Mouse (Mus musculus) midbrain, embryonic 12.5 days (tissue): Measurements from ENCODE around the gene Fbrsl1. TPM values are rescaled to one million over a fixed set of nuclear protein-coding genes. Genes with fewer than 3 reads are reported as not detected.
A peak's percentile ranks its signal among the peaks of the same experiment; 100 is the strongest.

Source experiments
- ATAC-seq: fragments of 200-750 bp; cut with Nextera tagmentation; 2 replicates; pipeline ENCODE4 v1.8.0; 2017; ENCODE audit warnings: low read depth, moderate TSS enrichment, moderate library complexity; ENCODE audit not compliant: low FRiP score
- H3K27ac ChIP-seq: fragments of 300-500 bp; sonication (generic); replicated peaks from 2 replicates; pipeline ENCODE4 v1.5.1; 2016; ENCODE audit warnings: mild to moderate bottlenecking
- H3K27me3 ChIP-seq: fragments of 300-500 bp; sonication (generic); 2 replicates; pipeline ENCODE4 v1.6.1; 2016; ENCODE audit warnings: mild to moderate bottlenecking
- H3K36me3 ChIP-seq: fragments of 300-500 bp; sonication (generic); 2 replicates; pipeline ENCODE4 v1.6.1; 2016
- H3K4me1 ChIP-seq: fragments of 300-500 bp; sonication (generic); 2 replicates; pipeline ENCODE4 v1.6.1; 2016
- H3K4me2 ChIP-seq: fragments of 300-500 bp; sonication (generic); replicated peaks from 2 replicates; pipeline ENCODE4 v1.6.1; 2016; ENCODE audit warnings: mild to moderate bottlenecking, moderate library complexity
- H3K4me3 ChIP-seq: fragments of 300-500 bp; sonication (generic); 2 replicates; pipeline ENCODE4 v1.5.1; 2016; ENCODE audit warnings: mild to moderate bottlenecking
- H3K9ac ChIP-seq: fragments of 300-500 bp; sonication (generic); replicated peaks from 2 replicates; pipeline ENCODE4 v1.6.1; 2016; ENCODE audit warnings: mild to moderate bottlenecking, moderate library complexity
- H3K9me3 ChIP-seq: fragments of 300-500 bp; sonication (generic); 2 replicates; pipeline ENCODE4 v1.6.1; 2016; ENCODE audit warnings: mild to moderate bottlenecking
- WGBS: fragments of 180-500 bp; shearing (Covaris S2); methylation state at CpG from one replicate; pipeline ENCODE4 v1.1.7; 2016; 5-methylcytosine and 5-hydroxymethylcytosine counted together
- polyA plus RNA-seq: library from polyadenylated mRNA; unstranded; fragments of >200 nt; fragmentation: Nextera tagmentation; extraction: Ambion mirVana; gene quantifications from 2 replicates; pipeline ENCODE4 v1.2.1, GENCODE M21; 2016

Fbrsl1 gene
- polyA plus RNA-seq: 23.8 and 24.0 TPM in 2 replicates

DNA sequence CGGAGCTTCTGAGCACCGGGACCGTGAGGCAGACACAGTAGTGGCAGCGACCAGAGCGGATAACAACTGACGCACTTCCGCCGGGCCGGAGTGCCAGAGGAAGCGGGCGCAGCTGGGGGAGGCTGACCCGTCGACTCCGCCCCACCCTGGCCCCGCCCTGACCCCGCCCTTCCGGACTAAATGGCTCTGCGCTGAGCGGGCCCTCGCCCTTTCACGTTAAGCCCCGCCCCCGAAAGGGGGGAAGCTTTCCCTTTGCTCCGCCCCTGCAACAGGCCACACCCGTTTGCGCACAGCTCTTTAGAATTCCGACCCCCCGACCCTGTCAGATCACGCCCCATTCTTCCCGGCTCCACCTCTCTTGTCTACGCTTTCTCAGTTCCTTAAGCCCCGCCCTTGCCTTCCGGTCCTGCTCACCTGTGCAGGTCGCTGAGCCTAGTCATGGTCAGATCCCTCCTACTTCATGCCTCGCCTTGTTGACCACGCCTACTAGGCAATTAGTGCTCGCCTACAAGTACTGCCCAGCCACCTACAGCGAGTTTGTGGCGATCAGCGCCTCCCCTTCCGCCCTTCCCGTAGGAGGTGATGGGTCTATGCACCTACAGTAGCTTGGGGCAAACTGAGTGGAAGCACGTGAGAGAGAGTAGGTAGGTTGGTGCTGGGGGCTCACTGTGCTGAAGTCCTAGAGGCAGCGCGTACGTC lies at the start of gene Fbrsl1:
Fbrsl1 (minus strand) TSS at position 68 of the 699 bp plus-strand sequence.
- ATAC-seq: peak; percentile 97
- Histone ChIP-seq H3K9me3 (no peaks in the 10 kb centered on the region), H3K4me3 (peak within 1 kb of the TSS; percentile 98), H3K4me1 (peaks cover 39% of the 10 kb centered on the region), H3K27me3 (peaks cover 12% of the 10 kb centered on the region; the same call in 1 of the 2 replicates), H3K27ac (peak within 1 kb of the TSS; percentile 67), H3K9ac (peak within 1 kb of the TSS; percentile 97), H3K36me3 (no peaks in the 10 kb centered on the region), H3K4me2 (peak within 1 kb of the TSS; percentile 99)
- 2% methylated on average over 45 of the region's 46 CpGs for WGBS

GRCm38 (mm10) chr5:110498071-110498470 lies 49.8 kb upstream of the Fbrsl1 start:
- Histone ChIP-seq H3K27me3 (0 out of 2 replicates have a peak, but pooled peaks cover 14% of the 10 kb centered on the region), H3K4me2 (no peak overlapping the region), H3K9ac (no peak overlapping the region), H3K4me3 (no peak overlapping the region), H3K9me3 (no peaks in the 10 kb centered on the region), H3K4me1 (peaks cover 11% of the 10 kb centered on the region; the same call in 1 of the 2 replicates), H3K27ac (no peak overlapping the region), H3K36me3 (no peaks in the 10 kb centered on the region)
- 72% methylated on average over 10 of the region's 10 CpGs for WGBS
- no peak for ATAC-seq

DNA sequence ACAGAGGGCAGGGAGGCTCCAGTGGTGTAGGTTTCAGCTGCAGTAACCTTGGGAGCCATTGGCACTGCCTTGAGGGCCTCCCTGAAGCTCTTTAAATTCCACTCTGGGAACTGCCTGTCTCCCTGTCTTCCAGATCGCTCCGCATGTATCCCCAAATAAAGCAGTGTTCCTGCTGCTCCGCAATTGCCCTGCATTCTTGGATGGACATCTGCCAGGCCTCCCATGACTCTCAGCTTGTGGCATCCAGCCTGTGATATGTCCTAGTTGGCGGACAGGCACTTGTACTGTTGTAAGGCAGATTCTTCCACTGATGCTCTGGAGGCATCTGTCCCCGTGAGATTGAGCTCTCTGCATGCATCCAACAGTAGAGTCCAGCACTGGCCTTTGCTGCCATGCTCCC lies 49.3 kb upstream of the Fbrsl1 start:
- no peak for ATAC-seq
- Histone ChIP-seq H3K9me3 (no peaks in the 10 kb centered on the region), H3K9ac (no peak overlapping the region), H3K4me2 (no peak overlapping the region), H3K27ac (no peak overlapping the region), H3K4me3 (no peak overlapping the region), H3K4me1 (peaks cover 11% of the 10 kb centered on the region; the same call in 1 of the 2 replicates), H3K27me3 (0 out of 2 replicates have a peak, but pooled peaks cover 14% of the 10 kb centered on the region), H3K36me3 (no peaks in the 10 kb centered on the region)
- WGBS: 82% methylated on average over 5 of the region's 5 CpGs

DNA sequence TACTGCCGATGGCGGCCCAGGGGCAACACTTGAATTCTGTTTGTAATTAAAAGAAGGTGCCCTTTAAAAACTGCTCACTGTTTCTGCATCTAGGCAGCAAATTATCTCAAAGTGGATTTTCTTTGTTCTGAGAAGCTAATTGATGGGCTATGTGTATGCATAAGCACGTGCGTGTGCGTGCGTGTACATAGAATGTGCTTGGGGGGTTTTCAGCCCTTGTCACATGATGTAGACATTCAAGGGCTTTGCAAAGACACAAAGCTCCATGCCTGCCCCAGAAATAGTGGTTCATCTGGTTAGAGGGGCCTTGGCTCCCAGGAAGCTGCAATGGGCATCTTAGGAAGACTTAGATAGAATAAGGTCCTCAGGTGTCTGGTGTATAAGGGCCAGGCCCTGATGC lies 46.7 kb upstream of the Fbrsl1 start:
- no peak overlapping the region for H3K4me3 ChIP-seq
- H3K9me3 ChIP-seq: no peaks in the 10 kb centered on the region
- H3K27me3 ChIP-seq: peaks cover 21% of the 10 kb centered on the region
- H3K36me3 ChIP-seq: no peaks in the 10 kb centered on the region
- ATAC-seq: no peak
- H3K4me2 ChIP-seq: no peak overlapping the region
- peaks cover 11% of the 10 kb centered on the region; the same call in 1 of the 2 replicates for H3K4me1 ChIP-seq
- no peak overlapping the region for H3K27ac ChIP-seq
- WGBS: 91% methylated on average over 6 of the region's 6 CpGs
- no peak overlapping the region for H3K9ac ChIP-seq

GRCm38 (mm10) chr5:110494396-110494795 lies 46.1 kb upstream of the Fbrsl1 start:
- 0 out of 2 replicates have a peak, but pooled peaks have one; percentile 31 for ATAC-seq
- H3K4me3 ChIP-seq: no peak overlapping the region
- no peaks in the 10 kb centered on the region for H3K36me3 ChIP-seq
- no peaks in the 10 kb centered on the region for H3K9me3 ChIP-seq
- peaks cover 11% of the 10 kb centered on the region; the same call in 1 of the 2 replicates for H3K4me1 ChIP-seq
- H3K9ac ChIP-seq: no peak overlapping the region
- no peak overlapping the region; the same call in 1 of the 2 replicates for H3K4me2 ChIP-seq
- H3K27ac ChIP-seq: no peak overlapping the region
- H3K27me3 ChIP-seq: peaks cover 24% of the 10 kb centered on the region
- 61% methylated on average over 4 of the region's 4 CpGs for WGBS

DNA sequence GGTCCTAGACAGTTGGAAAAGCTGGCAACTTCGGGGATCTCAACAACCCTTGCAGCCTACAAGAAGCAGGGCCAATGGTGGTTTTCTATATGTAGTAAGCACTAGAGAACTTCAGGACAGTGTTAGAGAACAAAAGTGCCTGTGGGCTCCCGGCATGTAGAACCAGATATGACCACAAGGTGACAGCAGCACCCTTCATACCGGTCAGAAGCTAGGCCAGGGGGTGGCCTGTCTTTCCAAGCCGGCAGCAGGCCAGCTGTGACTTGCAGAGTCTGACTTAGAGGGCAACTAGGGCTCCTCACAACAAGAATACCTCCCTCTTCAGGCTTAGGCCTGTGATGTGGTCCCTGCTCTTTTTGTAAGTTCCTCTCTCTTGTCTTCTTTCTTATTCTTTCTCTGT lies 45.5 kb upstream of the Fbrsl1 start:
- H3K36me3 ChIP-seq: no peaks in the 10 kb centered on the region
- H3K4me2 ChIP-seq: no peak overlapping the region
- H3K9me3 ChIP-seq: no peaks in the 10 kb centered on the region
- peak; percentile 80 for ATAC-seq
- 2% methylated on average over 4 of the region's 4 CpGs for WGBS
- peaks cover 11% of the 10 kb centered on the region; the same call in 1 of the 2 replicates for H3K4me1 ChIP-seq
- no peak overlapping the region for H3K9ac ChIP-seq
- H3K4me3 ChIP-seq: no peak overlapping the region
- H3K27me3 ChIP-seq: peaks cover 26% of the 10 kb centered on the region
- H3K27ac ChIP-seq: no peak overlapping the region

DNA sequence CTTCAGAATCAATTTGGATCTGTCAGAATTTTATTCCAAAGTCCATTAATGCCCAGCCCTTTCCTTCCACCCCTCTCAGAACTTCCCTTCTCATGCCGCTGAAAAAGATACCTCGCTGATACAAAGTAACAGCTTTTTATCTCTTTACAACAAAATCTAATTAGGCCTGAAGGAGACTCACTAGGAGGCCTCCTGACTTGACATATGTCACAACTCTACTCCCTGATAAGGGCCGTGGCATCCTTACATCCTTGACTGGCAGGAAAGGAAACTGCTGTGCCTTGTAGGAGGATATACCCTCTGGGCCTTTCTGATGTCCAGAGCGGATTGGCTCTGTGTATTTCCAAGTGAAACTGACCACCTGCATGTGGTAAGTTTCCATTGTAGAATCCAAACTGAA lies 41.3 kb upstream of the Fbrsl1 start:
- Histone ChIP-seq H3K36me3 (no peaks in the 10 kb centered on the region), H3K27ac (no peak overlapping the region), H3K4me3 (no peak overlapping the region), H3K4me1 (peaks cover 27% of the 10 kb centered on the region), H3K27me3 (peaks cover 47% of the 10 kb centered on the region), H3K9ac (no peak overlapping the region), H3K9me3 (no peaks in the 10 kb centered on the region), H3K4me2 (no peak overlapping the region)
- no peak for ATAC-seq
- WGBS: 58% methylated on average over 4 of the region's 4 CpGs

DNA sequence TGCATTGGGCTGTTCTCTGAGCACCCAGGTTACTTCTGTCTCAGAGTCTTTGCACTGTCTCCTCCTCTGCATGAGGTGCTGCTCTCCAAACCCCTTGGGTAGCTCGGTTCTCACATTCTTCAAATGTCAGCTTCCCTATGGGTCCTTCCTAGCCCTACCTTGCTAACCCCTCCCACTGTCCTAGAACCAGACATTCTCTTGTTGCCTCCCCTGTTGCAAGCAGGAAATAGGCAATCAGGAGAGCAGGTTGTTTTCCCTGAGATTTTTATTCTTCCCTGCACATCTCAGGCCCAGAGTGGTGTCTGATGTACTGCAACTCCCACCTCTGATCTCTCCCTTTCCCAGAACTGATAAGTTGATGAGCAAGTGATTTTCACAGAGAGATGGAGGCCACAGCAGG lies 39.6 kb upstream of the Fbrsl1 start:
- Histone ChIP-seq H3K27ac (no peak overlapping the region), H3K36me3 (no peaks in the 10 kb centered on the region), H3K4me3 (no peak overlapping the region), H3K4me1 (peaks cover 20% of the 10 kb centered on the region), H3K9me3 (no peaks in the 10 kb centered on the region), H3K27me3 (peaks cover 58% of the 10 kb centered on the region), H3K9ac (no peak overlapping the region), H3K4me2 (no peak overlapping the region)
- no peak for ATAC-seq
- WGBS: 65% methylated on average over 1 of the region's 1 CpGs

GRCm38 (mm10) chr5:110486674-110487334 lies 38.5 kb upstream of the Fbrsl1 start:
- Histone ChIP-seq H3K27me3 (peaks cover 67% of the 10 kb centered on the region), H3K9ac (no peak overlapping the region)
- 5% methylated on average over 5 of the region's 5 CpGs for WGBS

GRCm38 (mm10) chr5:110484711-110485110 lies 36.4 kb upstream of the Fbrsl1 start:
- WGBS: 89% methylated on average over 3 of the region's 3 CpGs
- H3K4me2 ChIP-seq: no peak overlapping the region
- peaks cover 20% of the 10 kb centered on the region for H3K4me1 ChIP-seq
- no peaks in the 10 kb centered on the region for H3K9me3 ChIP-seq
- no peaks in the 10 kb centered on the region for H3K36me3 ChIP-seq
- no peak overlapping the region for H3K9ac ChIP-seq
- ATAC-seq: no peak
- no peak overlapping the region for H3K27ac ChIP-seq
- H3K27me3 ChIP-seq: peaks cover 72% of the 10 kb centered on the region
- no peak overlapping the region for H3K4me3 ChIP-seq

More at GRCm38 (mm10) chr5:110486674-110487334, 38.5 kb upstream of the Fbrsl1 start:
- Histone ChIP-seq H3K9me3 (no peaks in the 10 kb centered on the region), H3K4me2 (peak overlapping the region; percentile 18; the same call in 1 of the 2 replicates), H3K27ac (peak overlapping the region; percentile 75), H3K4me1 (peaks cover 20% of the 10 kb centered on the region), H3K4me3 (no peak overlapping the region), H3K36me3 (no peaks in the 10 kb centered on the region)
- ATAC-seq: peak; percentile 92

GRCm38 (mm10) chr5:110479228-110479627 lies 30.9 kb upstream of the Fbrsl1 start:
- Histone ChIP-seq H3K9me3 (no peaks in the 10 kb centered on the region), H3K27me3 (peaks cover 55% of the 10 kb centered on the region)

DNA sequence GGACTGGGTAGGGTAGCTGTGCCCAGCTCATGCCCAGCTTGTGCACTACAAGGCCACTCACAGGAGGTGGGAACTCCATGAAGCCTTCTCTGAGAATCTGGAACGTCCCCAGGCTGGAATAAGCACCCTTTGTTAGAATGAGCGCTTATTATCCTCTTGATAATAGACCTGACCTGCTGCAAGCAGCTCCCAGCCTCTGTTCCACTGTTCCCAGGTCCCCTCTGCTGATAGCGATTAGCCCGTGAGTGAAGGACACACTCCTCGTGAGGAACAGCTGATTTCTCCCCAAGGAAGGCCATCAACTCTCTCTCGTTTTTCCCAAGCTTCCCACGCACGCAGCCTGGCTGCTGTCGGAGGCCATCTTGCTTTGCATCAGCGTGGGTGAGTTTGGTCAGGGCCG lies 25.9 kb upstream of the Fbrsl1 start:
- Histone ChIP-seq H3K9me3 (no peaks in the 10 kb centered on the region), H3K4me3 (no peak overlapping the region), H3K4me1 (peaks cover 11% of the 10 kb centered on the region; the same call in 1 of the 2 replicates), H3K36me3 (no peaks in the 10 kb centered on the region), H3K9ac (no peak overlapping the region), H3K27ac (no peak overlapping the region), H3K4me2 (no peak overlapping the region), H3K27me3 (peaks cover 42% of the 10 kb centered on the region)
- no peak for ATAC-seq
- 71% methylated on average over 11 of the region's 11 CpGs for WGBS

More at GRCm38 (mm10) chr5:110479228-110479627, 30.9 kb upstream of the Fbrsl1 start:
- H3K9ac ChIP-seq: no peak overlapping the region
- ATAC-seq: no peak
- no peak overlapping the region for H3K4me2 ChIP-seq
- H3K27ac ChIP-seq: no peak overlapping the region
- no peaks in the 10 kb centered on the region for H3K36me3 ChIP-seq
- H3K4me1 ChIP-seq: no peaks in the 10 kb centered on the region
- H3K4me3 ChIP-seq: no peak overlapping the region
- 70% methylated on average over 8 of the region's 8 CpGs for WGBS
